Mouse (Mus musculus) heart, embryonic 11.5 days (tissue): ENCODE data around the gene Tbc1d15. TPM values are rescaled to one million over a fixed set of nuclear protein-coding genes. Genes with fewer than 3 reads are reported as not detected.

ENCODE experiments used
- ATAC-seq: fragments of 200-750 bp; cut with Nextera tagmentation; replicated peaks from 2 replicates; pipeline ENCODE4 v1.8.0; 2017; ENCODE audit warnings: moderate library complexity; ENCODE audit not compliant: insufficient number of reproducible peaks, low FRiP score, low TSS enrichment
- H3K27ac ChIP-seq: fragments of 300-500 bp; sonication (generic); 2 replicates; pipeline ENCODE4 v1.5.1; 2014; ENCODE audit warnings: mild to moderate bottlenecking, low read depth, low read length
- H3K27me3 ChIP-seq: fragments of 300-500 bp; sonication (generic); 2 replicates; pipeline ENCODE4 v1.6.1; 2014; ENCODE audit warnings: mild to moderate bottlenecking, low read length, mixed read lengths; ENCODE audit not compliant: control insufficient read depth, insufficient read depth
- H3K36me3 ChIP-seq: fragments of 300-500 bp; sonication (generic); 2 replicates; pipeline ENCODE4 v1.6.1; 2014; ENCODE audit warnings: mild to moderate bottlenecking, low read length, moderate library complexity, mixed read lengths; ENCODE audit not compliant: control insufficient read depth, insufficient read depth
- H3K4me1 ChIP-seq: fragments of 300-500 bp; sonication (generic); 2 replicates; pipeline ENCODE4 v1.6.1; 2014; ENCODE audit warnings: low read length; ENCODE audit not compliant: control insufficient read depth, insufficient read depth
- H3K4me2 ChIP-seq: fragments of 300-500 bp; sonication (generic); 2 replicates; pipeline ENCODE4 v1.6.1; 2014; ENCODE audit warnings: mild to moderate bottlenecking, moderate library complexity
- H3K4me3 ChIP-seq: fragments of 300-500 bp; sonication (generic); 2 replicates; pipeline ENCODE4 v1.5.1; 2014; ENCODE audit warnings: low read depth, low read length
- H3K9ac ChIP-seq: fragments of 300-500 bp; sonication (generic); 2 replicates; pipeline ENCODE4 v1.6.1; 2014; ENCODE audit warnings: mild to moderate bottlenecking, low read depth, low read length, moderate library complexity
- H3K9me3 ChIP-seq: fragments of 300-500 bp; sonication (generic); replicated peaks from 2 replicates; pipeline ENCODE4 v1.6.1; 2016; ENCODE audit warnings: low read length; ENCODE audit not compliant: control insufficient read depth
- WGBS: fragments of 180-500 bp; shearing (Covaris S2); extraction: QIAGEN DNeasy Blood & Tissue Kit; methylation state at CpG from one replicate; pipeline ENCODE4 v1.1.7; 2014; ENCODE audit not compliant: insufficient replicate concordance; 5-methylcytosine and 5-hydroxymethylcytosine counted together
- polyA plus RNA-seq: library from polyadenylated mRNA; unstranded; fragments of >200 nt; fragmentation: Nextera tagmentation; extraction: Ambion mirVana; gene quantifications from 2 replicates; pipeline ENCODE4 v1.2.1, GENCODE M21; 2014

The Tbc1d15 gene
- polyA plus RNA-seq, 1 experiment from 2014 or later = 38.0 TPM

GRCm38 (mm10) chr10:115256162-115256561, 4.9 kb upstream of the Tbc1d15 start:
- Histone ChIP-seq H3K27me3 (no peaks in the 10 kb centered on the region), H3K9me3 (peaks cover 4% of the 10 kb centered on the region), H3K4me1 (no peaks in the 10 kb centered on the region), H3K9ac (no peak overlapping the region), H3K4me2 (no peak overlapping the region), H3K4me3 (no peak overlapping the region), H3K36me3 (no peaks in the 10 kb centered on the region), H3K27ac (no peak overlapping the region)
- no peak for ATAC-seq
- 77% methylated on average over 5 of the region's 5 CpGs for WGBS

DNA sequence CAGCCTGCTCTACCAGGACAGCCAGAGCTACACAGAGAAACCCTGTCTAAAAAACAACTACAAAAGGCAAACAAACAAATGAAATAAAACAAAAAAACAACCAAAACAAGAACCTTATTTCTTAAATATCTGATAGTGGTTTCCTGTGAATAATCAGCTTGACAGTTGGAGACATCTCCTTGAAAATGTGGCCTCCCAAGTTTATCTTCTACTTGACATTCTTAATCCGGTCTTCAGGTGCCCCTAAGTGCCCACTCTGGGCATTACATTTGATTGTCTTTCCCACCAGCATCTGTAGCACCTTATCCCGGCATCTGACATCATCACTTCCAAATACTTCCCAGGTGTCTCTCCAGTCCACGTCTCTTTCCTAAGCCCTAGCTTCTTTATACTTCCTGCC, 2.3 kb upstream of the Tbc1d15 start:
- no peak overlapping the region for H3K4me2 ChIP-seq
- no peaks in the 10 kb centered on the region for H3K36me3 ChIP-seq
- no peaks in the 10 kb centered on the region for H3K27me3 ChIP-seq
- ATAC-seq = no peak
- WGBS = 52% methylated on average over 3 of the region's 3 CpGs
- no peak overlapping the region for H3K4me3 ChIP-seq
- H3K9me3 ChIP-seq = no peaks in the 10 kb centered on the region
- no peak overlapping the region for H3K27ac ChIP-seq
- no peak overlapping the region for H3K9ac ChIP-seq
- H3K4me1 ChIP-seq = peaks cover 5% of the 10 kb centered on the region; the same call in 1 of the 2 replicates

DNA sequence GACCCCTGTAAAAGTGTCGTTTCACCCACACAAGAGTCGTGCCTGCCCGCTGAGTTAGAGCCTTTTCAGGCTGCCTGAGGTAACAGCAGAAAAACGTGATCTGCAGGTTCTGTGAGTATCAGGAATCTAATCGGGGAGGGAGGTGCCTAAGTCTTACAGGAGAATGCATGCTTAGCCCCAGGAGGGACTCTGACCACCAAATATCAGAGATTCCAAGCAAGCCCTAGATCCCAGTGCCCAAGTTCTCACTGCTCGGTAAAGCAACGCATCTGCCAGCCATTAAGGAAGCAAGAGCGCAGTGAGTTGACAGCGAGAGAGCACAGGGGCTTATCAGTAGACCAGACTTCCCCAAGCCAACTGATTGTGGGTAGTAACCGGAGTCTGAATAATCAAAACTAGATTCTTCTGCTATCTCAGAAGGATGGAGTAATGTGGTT, 1.1 kb upstream of the Tbc1d15 start:
- H3K4me3 ChIP-seq = peak overlapping the region; percentile 82
- no peaks in the 10 kb centered on the region for H3K9me3 ChIP-seq
- H3K36me3 ChIP-seq = no peaks in the 10 kb centered on the region
- ATAC-seq = no peak
- H3K9ac ChIP-seq = peak overlapping the region; percentile 74
- no peaks in the 10 kb centered on the region for H3K27me3 ChIP-seq
- 3% methylated on average over 10 of the region's 10 CpGs for WGBS
- H3K27ac ChIP-seq = peak overlapping the region; percentile 75
- H3K4me1 ChIP-seq = peaks cover 9% of the 10 kb centered on the region; the same call in 1 of the 2 replicates
- peak overlapping the region; percentile 76 for H3K4me2 ChIP-seq

- H3K9me3 ChIP-seq = no peaks in the 10 kb centered on the region
- H3K27ac ChIP-seq = peak overlapping the region; percentile 29; the same call in 1 of the 2 replicates
- H3K4me2 ChIP-seq = peak overlapping the region; percentile 76
- peak overlapping the region; percentile 86 for H3K9ac ChIP-seq
- H3K36me3 ChIP-seq = no peaks in the 10 kb centered on the region
- H3K27me3 ChIP-seq = no peaks in the 10 kb centered on the region
- ATAC-seq = no peak
- H3K4me1 ChIP-seq = peaks cover 11% of the 10 kb centered on the region; the same call in 1 of the 2 replicates
- WGBS = 21% methylated on average over 35 of the region's 38 CpGs
- H3K4me3 ChIP-seq = peak overlapping the region; percentile 82
These were observed 806 bp downstream of the Tbc1d15 start for GRCm38 (mm10) chr10:115250235-115251087.

- no peaks in the 10 kb centered on the region for H3K36me3 ChIP-seq
- H3K9ac ChIP-seq = no peak overlapping the region
- H3K27ac ChIP-seq = peak overlapping the region; percentile 17; the same call in 1 of the 2 replicates
- peaks cover 11% of the 10 kb centered on the region; the same call in 1 of the 2 replicates for H3K4me1 ChIP-seq
- 35% methylated on average over 7 of the region's 7 CpGs for WGBS
- peak overlapping the region; percentile 29 for H3K4me2 ChIP-seq
- H3K4me3 ChIP-seq = no peak overlapping the region
- no peaks in the 10 kb centered on the region for H3K9me3 ChIP-seq
- no peak for ATAC-seq
- H3K27me3 ChIP-seq = no peaks in the 10 kb centered on the region
These were observed 3.2 kb downstream of the Tbc1d15 start for GRCm38 (mm10) chr10:115248041-115248440.

GRCm38 (mm10) chr10:115245488-115245887, 5.8 kb downstream of the Tbc1d15 start:
- no peaks in the 10 kb centered on the region for H3K27me3 ChIP-seq
- no peak overlapping the region for H3K27ac ChIP-seq
- no peak overlapping the region for H3K9ac ChIP-seq
- ATAC-seq = no peak
- peaks cover 16% of the 10 kb centered on the region for H3K4me1 ChIP-seq
- no peak overlapping the region for H3K4me3 ChIP-seq
- H3K36me3 ChIP-seq = no peaks in the 10 kb centered on the region; the same call in 1 of the 2 replicates
- WGBS = 85% methylated on average over 2 of the region's 2 CpGs
- no peak overlapping the region for H3K4me2 ChIP-seq
- H3K9me3 ChIP-seq = no peaks in the 10 kb centered on the region

DNA sequence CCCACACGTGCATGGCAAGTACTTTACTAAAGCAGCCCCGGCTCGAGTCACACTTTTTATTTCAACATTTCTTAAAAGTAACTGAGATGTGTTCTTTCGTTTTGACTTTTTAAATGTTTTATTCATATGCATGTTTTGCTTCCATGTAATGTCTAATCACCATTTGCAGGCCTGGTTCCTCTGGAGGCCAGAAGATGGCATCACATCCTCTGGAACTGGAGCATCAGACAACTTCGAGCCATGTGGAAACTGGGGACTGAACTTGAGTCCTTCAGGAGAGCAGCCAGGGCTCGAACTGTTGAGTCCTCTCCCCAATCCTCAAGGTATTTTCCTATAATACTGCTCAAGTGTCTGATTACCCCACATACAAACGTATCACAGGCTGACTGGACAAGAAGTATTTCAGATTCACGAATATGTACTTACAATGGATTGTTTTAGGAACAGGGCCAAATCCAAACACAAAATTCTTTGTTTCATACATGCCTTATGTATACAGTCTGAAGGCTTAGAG, 10.1 kb downstream of the Tbc1d15 start:
- peaks cover 7% of the 10 kb centered on the region; the same call in 1 of the 2 replicates for H3K4me1 ChIP-seq
- H3K4me3 ChIP-seq = no peak overlapping the region
- no peak overlapping the region for H3K27ac ChIP-seq
- 72% methylated on average over 8 of the region's 8 CpGs for WGBS
- no peak for ATAC-seq
- no peak overlapping the region for H3K4me2 ChIP-seq
- no peak overlapping the region for H3K9ac ChIP-seq
- peaks cover 10% of the 10 kb centered on the region for H3K36me3 ChIP-seq
- no peaks in the 10 kb centered on the region for H3K9me3 ChIP-seq
- H3K27me3 ChIP-seq = no peaks in the 10 kb centered on the region

- Histone ChIP-seq H3K9me3 (no peaks in the 10 kb centered on the region), H3K27me3 (no peaks in the 10 kb centered on the region), H3K27ac (no peak overlapping the region), H3K9ac (no peak overlapping the region), H3K4me1 (peaks cover 5% of the 10 kb centered on the region; the same call in 1 of the 2 replicates), H3K4me2 (no peak overlapping the region), H3K4me3 (no peak overlapping the region), H3K36me3 (peaks cover 10% of the 10 kb centered on the region)
- no peak for ATAC-seq
- WGBS = 85% methylated on average over 4 of the region's 4 CpGs
These were observed 13.3 kb downstream of the Tbc1d15 start for GRCm38 (mm10) chr10:115237931-115238330.
